Mouse (Mus musculus) T-cell, adult 2 months (primary cell): ENCODE measurements around the gene Zfp91.

Source experiments
- DNase-seq: peaks from one replicate; pipeline ENCODE4 v3.0.0; 2022; ENCODE audit warnings: low spot score

Zfp91 gene

GRCm38 (mm10) chr19:12795511-12796327, at the start of gene Zfp91, which contains the start of gene Lpxn:
Gene Zfp91, minus strand, starts transcription at chr19:12796126.
Gene Lpxn, plus strand, starts transcription at chr19:12796193.
- DNase-seq: peak; percentile 95

GRCm38 (mm10) chr19:12838507-12838906, 42.6 kb upstream of the Zfp91 start:
- DNase-seq: no peak

GRCm38 (mm10) chr19:12833625-12834024, 37.7 kb upstream of the Zfp91 start:
- peak; percentile 78 for DNase-seq

GRCm38 (mm10) chr19:12831559-12831958, 35.6 kb upstream of the Zfp91 start:
- no peak for DNase-seq

- DNase-seq: no peak
These were observed 35.0 kb upstream of the Zfp91 start for GRCm38 (mm10) chr19:12830823-12831430.

- DNase-seq: no peak
These were observed 28.6 kb upstream of the Zfp91 start for GRCm38 (mm10) chr19:12824549-12824948.

- peak; percentile 53 for DNase-seq
These were observed 24.5 kb upstream of the Zfp91 start for GRCm38 (mm10) chr19:12820383-12820782.

GRCm38 (mm10) chr19:12818507-12818906, 22.6 kb upstream of the Zfp91 start:
- no peak for DNase-seq

- DNase-seq: no peak
These were observed 18.0 kb upstream of the Zfp91 start for GRCm38 (mm10) chr19:12813883-12814282.

- no peak for DNase-seq
These were observed 16.9 kb upstream of the Zfp91 start for GRCm38 (mm10) chr19:12812644-12813364.

- DNase-seq: peak; percentile 29
These were observed 10.3 kb upstream of the Zfp91 start for GRCm38 (mm10) chr19:12806214-12806613.

GRCm38 (mm10) chr19:12805730-12806129, 9.8 kb upstream of the Zfp91 start:
- no peak for DNase-seq

GRCm38 (mm10) chr19:12804237-12804636, 8.3 kb upstream of the Zfp91 start:
- DNase-seq: no peak

- DNase-seq: no peak
These were observed 6.9 kb upstream of the Zfp91 start for GRCm38 (mm10) chr19:12802830-12803229.

GRCm38 (mm10) chr19:12801046-12801445, 5.1 kb upstream of the Zfp91 start:
- DNase-seq: no peak

- DNase-seq: no peak
These were observed 4.7 kb upstream of the Zfp91 start for GRCm38 (mm10) chr19:12800621-12801020.

- DNase-seq: no peak
These were observed 3.2 kb upstream of the Zfp91 start for GRCm38 (mm10) chr19:12799081-12799480.

GRCm38 (mm10) chr19:12798404-12798803, 2.5 kb upstream of the Zfp91 start:
- DNase-seq: peak; percentile 63

GRCm38 (mm10) chr19:12797071-12797470, 1.1 kb upstream of the Zfp91 start:
- peak; percentile 39 for DNase-seq

- peak; percentile 91 for DNase-seq
These were observed 504 bp upstream of the Zfp91 start for GRCm38 (mm10) chr19:12796328-12796931.

- no peak for DNase-seq
These were observed 816 bp downstream of the Zfp91 start for GRCm38 (mm10) chr19:12795110-12795509.
